Mouse (Mus musculus) 416B (cell line): ENCODE measurements around the gene Cftr.

Source experiments
- DNase-seq: peaks from one replicate; pipeline ENCODE4 v3.0.0; 2011; ENCODE audit warnings: low read depth

Cftr gene

DNA sequence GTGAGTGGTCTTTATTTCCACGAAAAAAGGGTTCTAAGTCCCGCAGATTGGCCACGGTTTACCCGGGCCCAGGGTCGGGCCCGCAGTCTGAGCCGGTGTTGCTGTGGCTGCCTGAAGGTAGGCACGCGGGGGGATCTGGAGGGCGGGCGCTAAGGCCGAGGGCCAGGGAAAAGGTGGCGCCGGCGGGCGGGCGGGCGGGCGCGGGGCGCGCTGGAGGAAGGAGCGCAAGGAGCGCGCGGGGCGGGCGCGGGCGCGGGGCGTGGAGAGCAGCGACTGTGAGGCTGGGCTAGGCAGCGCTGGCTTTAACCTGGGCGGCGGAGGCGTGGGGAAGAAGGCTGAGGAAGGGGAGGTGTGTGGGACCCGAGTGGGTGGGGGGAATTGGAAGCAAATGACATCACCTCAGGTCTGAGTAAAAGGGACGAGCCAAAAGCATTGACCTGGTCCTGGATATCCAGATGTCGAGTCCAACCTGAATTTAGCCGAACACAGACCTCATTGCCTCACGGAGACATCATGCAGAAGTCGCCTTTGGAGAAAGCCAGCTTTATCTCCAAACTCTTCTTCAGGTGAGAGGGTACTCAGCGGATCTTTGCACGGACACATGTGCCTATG, at the start of gene Cftr:
Cftr (plus strand) TSS at position 377 of the 612 bp plus-strand sequence.
- no peak for DNase-seq

DNA sequence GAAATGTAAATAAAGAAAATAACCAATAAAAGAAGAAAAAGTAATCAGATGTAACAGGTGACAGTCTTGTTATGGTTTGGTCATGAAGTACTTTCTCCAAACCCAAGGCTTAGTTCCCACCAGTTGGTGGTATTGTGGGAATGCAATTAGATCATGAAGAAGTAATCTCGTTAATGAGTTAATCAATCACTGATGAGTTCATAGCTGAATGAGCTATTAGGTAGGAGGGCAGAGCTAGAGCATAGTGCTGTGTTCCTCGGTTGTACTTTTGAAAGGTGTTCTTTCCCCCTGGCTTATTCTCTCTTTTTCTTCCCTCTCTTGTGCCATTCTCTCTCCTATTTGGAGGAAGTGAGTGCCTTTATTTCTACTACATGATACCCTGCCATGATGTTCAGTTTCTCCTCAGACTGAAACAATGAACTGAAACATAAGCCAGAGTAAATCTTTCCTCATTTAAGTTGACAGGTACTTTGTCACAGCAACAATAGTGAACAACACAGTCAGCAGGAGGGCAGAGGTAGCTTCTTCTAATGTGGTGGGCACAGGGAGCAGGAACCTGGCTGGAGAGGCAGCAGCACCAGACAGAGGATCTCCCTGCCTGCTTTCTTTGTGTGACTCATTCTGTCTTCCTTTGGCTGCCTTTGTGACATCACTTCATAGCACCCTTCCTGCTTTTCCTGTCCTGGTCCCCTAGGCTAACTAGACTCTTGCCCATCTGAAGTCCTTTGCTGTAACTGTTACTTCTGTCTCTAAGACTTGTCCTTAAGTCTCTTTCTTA, 43.1 kb upstream of the Cftr start:
- DNase-seq = peak; percentile 6

DNA sequence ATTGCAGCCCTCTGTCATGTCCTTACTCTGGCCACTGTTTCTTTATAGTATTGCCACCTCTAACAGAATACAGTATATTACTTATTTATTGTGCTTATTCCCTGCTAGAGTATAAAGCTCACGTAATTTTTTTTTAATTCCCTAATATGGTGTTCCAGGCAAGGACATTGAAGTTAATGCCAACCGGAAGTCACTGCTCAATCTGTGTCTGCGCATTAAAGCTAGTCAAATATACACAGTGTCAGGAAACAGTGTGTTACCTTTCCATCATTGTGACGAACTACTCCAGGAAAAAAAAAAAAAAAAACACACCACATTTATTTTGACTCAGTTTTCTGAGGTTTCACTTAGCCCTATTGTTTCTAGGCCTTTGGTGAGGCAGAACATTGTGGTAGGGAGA, 42.4 kb upstream of the Cftr start:
- DNase-seq = no peak

DNA sequence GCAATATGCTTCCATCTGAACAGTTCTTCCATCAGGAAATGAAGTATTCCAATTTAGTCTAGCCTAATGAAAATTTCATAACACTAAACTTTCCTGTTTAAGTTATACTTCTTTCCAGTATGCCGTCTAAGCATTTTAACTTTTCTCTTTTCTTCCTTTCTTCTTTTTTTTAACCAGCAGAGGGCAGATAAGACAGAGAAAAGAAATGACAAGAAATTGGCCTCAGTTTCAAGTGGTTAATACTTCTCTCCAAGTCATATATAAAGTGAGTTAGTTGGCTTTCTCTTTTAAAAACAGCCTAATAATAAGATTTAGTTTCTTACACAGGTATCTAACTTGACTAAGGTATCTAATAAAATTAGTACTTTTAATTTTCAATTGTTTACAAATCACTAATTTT, 35.2 kb upstream of the Cftr start:
- no peak for DNase-seq

DNA sequence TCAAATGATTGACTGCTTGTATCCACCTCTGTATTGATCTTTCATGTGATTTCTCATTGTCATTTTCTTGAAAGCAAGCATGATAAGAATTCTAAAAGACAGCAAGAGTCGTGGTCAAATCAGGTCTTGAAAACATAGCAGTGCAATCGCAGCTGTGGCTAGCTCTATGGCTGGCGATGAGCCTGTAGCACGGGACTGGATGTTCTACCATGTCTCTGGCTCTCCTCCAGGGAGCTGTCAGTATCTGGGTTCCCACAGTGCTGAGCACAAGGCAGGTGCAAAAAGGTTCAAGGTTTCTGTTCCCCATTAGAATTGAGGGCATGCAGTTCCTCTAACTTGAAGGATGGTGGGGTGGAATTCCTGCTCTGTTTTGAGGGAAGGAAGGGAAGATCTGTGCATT, 17.5 kb upstream of the Cftr start:
- DNase-seq = no peak

DNA sequence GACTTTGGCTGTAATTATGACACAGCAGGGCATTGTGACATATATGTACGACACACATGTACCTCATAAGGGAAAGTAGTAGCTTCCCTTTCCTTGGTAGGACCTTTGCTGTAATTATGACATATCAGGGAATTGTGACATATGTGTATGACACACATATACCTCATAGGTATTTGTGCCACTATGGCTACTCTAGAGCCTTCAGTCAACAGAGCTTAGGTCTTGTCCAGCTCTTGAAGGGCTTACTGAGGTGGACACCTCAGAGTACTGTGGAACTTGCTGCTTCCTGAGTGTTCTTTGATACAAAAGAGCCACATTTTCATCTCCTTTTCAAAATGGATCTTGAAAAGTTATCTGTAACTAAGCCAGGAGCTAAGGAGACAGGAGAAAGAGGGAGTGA, 869 bp upstream of the Cftr start:
- DNase-seq = no peak

DNA sequence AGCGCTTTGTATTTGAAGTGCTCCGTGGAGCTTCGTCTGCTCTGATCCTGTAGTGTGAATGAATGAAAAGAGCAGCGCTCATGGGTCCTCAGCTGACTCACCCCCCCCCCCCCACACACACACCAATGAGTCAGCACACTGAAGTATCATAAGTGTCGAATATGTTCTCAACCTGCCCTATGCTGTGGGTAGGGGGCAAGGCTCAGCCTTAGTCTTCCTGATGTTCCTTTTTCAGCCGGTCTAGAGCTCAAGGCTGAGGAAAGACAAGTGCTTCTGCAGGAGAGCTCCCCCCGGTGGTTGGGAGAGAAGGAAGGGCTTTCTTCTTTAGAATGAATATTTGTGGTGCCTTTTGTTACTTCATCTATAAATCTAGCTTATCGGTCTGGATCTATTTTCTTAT, 1.1 kb downstream of the Cftr start:
- DNase-seq = peak; percentile 24

DNA sequence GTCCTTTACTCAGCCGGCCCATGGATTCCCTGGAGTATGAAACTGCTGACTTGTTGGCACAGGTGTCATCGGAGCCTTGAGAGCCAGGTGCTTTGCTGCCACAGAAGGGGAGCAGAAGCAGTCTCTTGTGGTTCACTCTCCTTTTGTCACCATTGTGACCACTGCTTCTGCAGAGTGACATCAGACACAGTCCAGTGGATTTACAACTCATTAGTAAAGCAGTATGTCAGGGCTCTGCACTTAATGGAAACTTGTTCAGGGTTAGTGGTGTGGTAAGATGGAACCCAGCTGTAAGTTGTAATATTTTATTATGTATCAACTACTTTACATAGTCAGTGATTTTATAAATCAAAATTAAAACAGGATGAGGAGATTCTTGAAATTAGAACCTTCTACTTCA, 7.0 kb downstream of the Cftr start:
- no peak for DNase-seq

DNA sequence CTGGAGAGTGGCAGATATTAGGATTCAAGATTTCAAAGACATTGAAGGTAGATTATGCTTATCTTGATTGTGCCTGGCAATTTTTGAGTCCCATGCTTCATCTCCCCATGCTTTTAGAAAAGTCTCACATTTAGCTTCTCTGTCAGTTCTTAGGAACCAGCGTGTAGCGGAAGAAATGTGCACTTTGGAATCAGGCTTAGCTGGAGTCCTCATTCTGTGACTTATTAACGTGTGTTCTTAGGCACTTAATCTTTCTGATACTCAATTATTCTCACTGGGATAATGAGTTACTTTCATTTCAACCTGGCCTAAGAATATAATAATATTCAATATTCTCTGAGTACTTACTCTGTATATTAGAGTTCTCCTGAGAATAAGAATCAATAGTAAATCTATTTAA, 10.2 kb downstream of the Cftr start:
- no peak for DNase-seq

DNA sequence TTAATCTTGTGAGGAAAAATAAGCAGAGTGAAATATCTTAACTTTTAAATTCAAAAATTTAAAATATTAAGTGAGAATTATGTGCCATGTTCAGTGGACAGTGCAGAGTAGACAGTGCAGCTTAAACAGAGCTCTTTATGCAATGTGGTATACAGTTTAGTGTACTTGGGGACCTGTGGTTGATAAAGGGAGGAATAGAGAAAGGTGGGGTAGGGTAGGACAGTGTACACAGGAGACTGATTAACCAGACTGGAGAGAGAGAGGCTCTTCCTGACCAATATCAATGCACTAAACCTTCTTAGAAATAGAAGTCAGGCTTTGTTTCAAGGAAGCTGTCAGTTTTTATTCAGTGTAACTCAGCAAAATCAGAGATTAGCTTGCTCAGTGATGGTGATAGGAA, 12.4 kb downstream of the Cftr start:
- no peak for DNase-seq

DNA sequence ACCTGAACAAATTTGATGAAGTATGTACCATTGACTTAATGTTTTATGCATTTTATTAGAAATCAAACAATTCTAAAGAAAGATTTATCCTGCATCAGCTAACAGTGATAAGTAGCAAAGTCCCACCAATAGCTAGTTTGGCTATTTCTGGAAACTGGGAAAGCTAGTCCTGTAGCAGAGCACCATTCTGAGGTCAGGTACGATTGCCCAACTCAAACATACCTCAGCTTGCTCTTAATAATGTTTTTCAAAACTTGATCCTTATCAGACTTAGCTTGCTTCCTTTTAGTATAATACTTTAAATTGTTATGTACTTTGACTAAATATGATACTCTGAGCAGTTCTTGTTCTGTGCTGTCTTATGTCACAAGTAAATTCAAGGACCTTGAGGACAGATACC, 50.2 kb downstream of the Cftr start:
- no peak for DNase-seq

DNA sequence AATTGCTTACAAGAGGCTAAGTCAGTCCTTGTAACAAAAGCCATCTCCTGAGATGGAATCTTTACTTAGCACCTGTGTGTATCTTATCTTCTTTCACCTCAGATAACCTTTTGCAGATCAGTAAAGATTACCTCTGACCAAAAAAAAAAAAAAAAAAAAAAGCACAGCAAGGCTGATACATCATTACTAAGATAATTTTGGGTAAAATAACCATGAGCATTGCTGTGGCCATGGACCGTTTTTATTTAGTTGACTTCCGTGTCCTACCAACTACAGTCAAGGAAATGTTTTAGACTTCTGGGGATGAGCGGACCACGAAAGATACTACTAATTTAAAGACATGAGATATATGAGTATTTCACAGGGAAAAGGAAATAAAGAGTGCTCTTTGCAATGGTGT, 52.7 kb downstream of the Cftr start:
- DNase-seq = no peak

DNA sequence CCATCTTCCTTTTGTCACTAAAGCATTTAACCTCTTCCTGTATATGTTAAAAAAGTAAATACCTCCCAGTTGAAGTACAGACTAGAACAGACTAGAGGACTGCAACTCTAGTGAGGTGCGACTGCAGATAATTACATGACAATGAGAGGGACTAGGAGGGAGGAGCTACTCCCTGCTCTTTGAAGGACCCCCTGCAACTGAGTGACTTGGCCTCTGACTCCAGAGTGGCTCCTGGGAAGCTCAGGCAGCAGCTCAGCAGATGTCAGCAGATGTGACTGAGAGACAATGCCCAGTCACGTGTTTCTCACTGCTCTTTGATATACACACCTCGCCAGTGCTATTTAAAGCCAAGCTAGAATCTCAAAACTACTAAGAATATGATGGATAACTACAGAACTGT, 54.7 kb downstream of the Cftr start:
- no peak for DNase-seq

DNA sequence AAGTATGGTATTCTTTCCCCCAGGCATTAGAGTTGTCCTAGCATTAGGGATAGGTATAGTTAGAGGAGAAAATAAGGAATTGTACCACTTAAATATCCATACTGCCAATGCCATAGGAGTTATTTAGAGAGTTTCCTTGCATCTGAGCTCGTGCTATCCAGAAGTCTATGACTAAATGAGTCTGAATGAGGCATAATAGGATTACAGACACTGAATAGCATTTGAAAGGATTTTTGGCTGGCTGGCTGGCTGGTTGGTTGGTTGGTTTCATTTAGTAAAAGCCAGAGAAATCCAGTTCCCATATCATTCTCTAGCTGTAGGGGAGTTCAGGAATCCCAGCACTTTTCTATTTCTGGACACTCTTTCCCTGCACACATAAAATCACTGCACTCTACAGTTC, 76.0 kb downstream of the Cftr start:
- no peak for DNase-seq

DNA sequence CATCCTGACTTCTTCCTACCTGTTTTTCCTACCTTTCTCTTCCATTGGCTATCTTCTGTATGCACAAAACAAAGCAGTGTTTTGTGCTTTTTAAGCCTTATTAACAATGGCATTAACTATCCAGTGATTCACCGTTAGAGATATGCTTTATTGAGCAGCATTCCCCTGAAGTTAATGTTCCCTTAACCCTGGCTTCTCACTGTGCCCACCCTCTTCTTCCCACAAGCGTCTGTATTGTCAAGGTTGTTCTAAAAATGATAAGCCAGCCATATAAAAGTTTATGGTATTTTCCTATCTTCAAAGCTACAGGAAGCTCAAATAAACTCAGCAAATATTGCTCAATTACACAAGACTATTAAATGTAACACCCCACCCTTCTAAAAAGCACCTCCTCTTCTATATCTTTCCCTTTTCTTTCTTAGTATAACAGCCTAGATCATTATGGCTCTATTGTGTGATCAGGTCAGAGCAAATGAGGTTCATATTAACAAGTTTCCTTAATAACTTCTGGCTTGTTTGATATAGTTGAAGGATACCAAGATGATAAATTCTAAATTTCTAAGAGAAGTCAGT, 77.5 kb downstream of the Cftr start:
- DNase-seq = no peak

DNA sequence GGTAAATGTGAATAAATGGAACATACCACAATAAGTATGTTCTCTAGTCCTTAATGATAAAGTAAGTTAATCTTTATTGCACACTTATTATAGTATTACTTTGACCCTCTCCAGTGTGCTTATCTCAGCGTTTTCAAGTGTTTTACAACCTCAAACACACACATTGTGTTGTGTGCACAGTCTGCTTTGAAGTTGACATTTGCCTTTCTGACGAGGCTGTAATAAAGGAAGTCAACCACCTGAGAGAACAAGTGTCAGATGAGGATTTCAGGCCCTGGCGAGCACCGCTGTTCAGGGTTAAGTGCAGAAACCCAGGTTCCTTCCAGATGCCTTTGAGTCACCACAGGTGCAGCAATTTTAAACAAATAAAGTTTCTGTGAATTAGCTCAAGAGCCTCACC, 78.0 kb downstream of the Cftr start:
- no peak for DNase-seq

DNA sequence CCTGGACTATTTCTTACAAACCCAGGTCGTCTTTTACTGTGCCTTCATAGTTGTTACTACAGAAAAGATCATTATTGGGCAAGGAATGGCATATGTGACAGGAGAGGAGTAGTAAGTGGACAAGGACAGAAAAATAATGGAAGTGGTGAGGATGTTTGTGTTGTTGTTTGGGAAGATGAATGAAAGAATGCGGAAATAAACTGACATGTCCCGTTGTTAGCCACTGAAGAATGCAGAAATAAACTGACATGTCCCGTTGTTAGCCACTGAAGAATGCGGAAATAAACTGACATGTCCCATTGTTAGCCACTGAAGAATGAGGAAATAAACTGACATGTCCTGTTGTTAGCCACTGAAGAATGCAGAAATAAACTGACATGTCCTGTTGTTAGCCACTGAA, 84.1 kb downstream of the Cftr start:
- no peak for DNase-seq

DNA sequence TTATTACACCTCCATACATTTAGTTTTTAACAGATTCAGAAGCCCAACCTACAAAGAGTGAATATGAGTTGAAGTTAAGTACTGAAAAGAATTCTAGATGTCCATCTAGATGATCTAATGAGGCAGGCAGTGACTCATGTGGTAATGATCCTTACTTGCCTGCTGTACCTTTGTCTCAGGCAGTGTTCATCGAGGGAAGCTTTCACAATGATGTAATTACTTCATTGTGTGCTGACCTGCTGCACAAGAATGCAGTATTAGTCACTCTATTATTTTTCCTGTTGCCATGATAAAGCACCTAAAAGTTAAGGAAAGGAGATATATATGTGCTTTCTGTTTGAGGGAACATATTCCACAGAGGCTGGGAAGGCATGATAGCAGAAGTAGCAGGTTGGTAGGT, 100.5 kb downstream of the Cftr start:
- peak; percentile 1 for DNase-seq

DNA sequence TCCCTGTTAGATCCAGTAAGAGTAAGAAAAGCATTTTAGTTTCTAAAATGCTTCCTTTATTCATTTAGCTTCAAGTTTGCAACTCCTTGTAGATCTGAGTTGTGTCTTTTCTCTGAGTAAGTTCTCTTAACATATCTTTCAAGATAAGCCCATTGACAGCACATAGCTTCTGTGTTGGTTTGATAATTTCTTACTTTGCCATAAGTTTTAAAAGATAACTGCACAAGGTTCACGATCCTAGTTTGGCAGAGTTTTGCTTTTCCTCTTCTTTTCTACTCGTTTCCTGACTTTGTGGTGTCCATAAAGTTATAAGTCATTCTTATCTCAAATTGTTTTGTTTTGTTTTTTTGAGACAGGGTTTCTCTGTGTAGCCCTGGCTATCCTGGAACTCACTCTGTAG, 130.3 kb downstream of the Cftr start:
- DNase-seq = no peak

DNA sequence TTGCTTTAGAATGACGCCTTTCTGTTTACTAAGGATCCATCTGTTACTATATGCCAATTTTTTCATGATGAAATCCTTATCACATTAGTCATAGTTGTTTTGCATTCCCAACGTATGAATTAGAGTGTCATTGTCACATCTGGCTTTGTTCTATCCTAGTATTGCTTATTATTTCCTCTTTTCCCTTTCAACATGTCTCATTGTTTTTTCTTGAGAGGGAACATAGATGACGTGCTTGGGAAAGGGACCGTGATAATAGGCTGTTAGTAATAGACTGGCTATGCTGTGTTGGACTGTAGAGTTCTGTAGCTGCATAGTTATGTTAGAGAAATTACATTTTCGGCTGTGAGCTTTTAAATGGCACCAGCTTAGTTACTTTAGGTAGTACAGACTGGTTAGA, 131.6 kb downstream of the Cftr start:
- DNase-seq = no peak

DNA sequence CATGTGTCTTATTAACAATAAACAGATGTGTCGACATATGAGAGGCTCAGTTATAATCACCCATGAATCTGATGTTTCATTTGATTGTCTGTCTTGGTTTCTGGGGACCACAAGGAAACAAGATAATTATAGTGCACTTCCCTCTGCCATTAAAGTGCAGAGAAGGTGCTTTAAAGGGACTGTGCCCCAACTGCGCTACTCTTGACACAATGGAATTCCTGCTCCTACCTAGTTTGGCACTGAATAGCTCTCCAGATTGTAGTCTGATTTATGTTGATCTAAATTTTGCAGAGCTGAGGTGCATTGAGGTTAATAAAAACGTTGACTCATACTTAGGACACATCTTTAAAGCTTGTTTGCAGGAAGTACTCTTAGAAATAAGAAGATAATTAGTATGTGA, 132.7 kb downstream of the Cftr start:
- no peak for DNase-seq

DNA sequence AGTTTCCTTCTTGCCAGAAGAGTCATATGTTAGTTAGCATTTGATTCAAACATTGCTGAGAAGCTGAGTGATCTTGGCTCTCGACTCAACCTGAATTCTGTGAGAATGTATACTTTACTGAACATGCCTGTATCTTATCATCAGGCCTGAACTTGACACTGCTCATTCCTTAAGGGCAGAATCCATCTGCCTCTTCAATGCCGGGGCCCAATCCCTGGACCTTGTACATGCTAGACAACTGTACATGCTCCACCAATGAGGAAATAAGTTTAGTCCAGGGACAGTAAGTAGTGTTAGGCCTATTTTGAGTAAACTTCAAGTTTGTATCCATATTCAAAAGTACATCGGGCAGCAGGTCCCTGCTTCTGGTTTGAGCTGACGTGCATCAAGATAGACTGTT, 134.6 kb downstream of the Cftr start:
- DNase-seq = no peak

DNA sequence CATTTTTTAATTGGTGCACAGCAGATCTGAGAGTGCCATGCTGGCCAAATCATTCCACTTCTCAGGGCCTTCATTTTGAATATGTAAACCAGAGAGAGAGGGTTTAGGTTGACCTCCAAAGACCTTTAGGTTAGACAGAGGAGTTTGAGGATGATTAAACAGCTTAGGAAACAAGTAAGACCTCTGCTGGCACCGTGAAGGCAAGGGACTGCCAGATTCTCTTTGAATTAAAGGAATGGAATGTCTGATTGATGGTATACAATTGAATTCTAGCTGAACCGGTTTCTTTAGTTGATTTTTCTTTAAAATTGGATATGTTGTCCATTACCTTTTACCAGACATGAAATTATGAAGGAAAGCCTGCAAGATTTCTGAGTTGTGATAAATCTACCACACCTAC, 140.5 kb downstream of the Cftr start:
- no peak for DNase-seq
